Mouse (Mus musculus) heart, postnatal 4 days (tissue): Measurements from ENCODE around the gene Zfp423. TPM values are rescaled to one million over a fixed set of nuclear protein-coding genes. Genes with fewer than 3 reads are reported as not detected.

Source experiments
- DNase-seq: peaks from one replicate; pipeline ENCODE4 v3.0.0; 2021
- total RNA-seq, 2 experiments: library from RNA; stranded (reverse); gene quantifications; 2 replicates each; pipeline ENCODE4 v1.2.3; 2021

The Zfp423 gene
- total RNA-seq, 2 experiments from 2014 or later = 12.9 to 16.2 TPM

DNA sequence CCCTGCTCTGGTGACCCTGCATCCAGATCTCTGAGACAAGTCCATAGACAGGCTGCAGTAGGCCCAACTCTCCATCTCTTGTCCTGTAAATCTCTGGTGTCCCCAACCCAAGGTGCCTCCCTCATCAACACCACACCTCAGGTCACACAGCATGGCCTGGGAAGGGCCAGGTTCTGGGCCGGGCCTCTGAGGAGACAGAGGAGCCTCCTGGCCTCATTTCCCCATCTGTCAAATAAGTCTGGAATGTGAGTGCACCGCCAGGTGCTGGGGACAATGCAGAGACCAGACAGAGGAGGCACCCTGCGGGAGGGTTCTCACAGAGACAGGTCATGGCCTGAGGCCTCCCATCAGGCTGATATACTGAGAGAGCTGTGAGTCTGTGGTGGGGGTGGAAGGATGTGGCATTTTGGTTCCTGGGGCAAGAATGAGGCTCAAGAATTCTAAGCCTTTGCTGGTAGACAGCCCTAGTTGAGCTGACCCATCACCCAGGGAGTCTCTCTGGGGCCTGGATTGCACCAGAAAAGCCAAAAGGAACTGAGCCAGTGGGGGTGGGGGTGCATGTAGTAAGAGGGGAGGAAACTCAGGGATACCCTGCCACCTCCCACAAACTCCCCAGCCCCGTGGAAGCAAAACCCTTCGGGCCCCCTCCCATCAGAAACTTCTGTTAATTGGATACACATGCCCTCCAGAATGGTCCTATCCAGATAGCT lies 15.0 kb downstream of the Zfp423 start:
- DNase-seq = no peak

DNA sequence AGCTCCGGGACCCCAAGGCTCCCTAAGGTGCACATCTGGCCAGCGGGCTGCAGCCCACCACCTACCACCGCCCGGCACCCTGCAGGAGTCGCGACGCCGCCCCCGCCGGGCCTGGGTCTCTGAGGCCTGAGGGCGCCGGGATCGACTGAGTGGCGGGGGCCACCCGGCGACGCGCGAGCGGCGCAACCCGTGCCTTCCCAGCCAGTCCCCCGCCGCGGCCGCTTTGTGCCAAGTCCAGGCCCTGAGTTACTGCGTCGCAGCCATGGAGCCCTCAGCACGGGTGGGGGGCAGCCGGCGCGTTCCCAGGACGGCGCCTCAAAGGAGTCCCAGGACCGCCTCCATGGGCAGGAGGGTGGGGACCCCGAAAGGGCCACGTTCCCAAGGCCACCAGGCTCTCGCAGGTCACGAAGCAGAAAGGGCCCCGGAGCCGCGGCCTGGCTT lies 15.7 kb downstream of the Zfp423 start:
- DNase-seq = peak; percentile 27

DNA sequence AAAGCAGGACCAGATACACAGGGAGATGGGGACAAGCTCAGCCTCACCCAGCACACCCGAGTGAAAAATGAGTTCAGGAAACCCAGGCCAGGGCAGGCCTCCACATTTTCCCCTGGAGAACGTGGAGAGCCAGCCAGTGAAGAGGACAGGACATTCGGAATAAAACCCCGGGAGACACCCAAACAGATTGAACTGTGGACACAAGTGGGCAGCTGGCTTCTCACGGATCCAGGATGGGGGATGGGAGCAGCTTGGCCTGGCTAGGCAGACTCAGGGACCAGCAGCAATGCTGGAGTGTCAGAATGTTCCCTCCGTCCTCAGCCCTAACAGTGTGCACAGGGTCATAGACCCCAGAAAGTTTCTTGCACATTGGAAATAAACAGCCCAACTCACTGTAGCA lies 18.7 kb downstream of the Zfp423 start:
- DNase-seq = no peak

DNA sequence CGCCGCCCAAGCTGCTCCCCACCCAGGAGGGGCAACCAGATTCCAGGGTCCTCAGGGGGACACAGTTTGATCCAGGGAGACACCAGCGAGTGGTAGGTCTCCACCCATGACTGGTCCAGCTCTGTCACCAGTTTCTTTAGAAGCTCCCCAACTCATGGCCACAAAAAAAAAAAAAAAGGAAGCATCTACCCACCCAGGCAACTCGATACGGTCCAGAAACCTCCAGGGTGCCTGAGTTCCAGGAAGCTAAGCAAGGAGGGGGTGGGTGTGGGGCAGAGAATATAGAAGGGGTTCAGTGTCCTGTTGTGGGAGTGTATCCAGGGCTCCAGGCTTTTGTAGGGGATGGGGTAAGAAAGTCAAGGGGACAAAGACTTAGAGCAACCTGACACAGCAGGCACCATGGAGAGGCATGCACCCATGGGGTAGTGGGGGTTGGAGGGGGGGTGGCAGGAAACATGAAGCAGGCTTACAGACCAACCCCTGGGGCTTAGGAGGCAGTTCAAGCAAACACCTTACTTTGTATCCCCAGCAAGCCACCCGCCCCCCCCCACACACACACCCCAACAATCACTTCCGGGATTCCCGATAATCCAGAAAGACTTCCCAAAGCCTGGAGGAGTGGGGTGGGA lies 20.0 kb downstream of the Zfp423 start:
- DNase-seq = no peak

DNA sequence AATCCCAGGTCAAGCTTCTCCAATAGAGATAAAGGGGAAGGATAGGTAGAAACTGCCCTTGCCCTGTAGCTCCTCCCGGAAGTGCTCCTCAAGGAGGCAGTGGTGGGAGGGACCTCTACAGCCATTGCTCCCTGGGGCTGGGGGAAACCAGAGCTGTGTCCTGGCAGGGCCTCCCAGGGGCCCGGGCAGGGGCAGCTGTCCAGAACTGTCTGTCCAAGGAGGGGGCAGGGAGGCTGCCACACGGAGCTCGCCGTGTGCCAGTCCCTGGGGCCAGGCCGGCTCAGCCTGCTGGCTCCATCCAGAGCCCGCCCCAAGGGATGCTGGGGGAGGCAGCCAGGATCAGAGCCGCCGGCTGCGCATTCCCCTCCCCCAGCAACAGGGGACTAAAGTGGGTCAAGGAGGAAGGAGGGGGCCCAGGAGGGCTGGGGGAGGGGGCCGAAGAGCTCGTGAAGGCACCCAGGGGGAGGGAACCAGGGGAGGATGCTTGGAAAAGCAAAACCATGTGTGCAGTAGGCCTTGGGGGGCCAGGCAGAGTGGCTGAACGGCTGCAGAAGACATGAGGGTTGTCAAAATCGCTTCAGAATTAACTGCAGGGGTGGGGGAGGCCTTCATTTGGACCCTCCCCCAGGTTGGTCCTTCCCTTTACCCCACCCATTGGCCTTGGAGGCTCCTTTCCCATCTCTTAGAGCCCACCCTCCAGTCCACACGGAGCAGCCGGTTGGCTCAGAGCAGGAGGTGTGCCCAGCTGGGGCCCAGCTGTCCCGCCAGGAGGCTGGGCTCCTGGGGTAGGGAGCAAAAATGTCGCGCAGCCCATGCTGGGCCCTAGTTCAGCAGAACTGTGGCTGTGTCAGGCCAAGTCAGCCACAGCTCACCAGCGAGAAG lies 20.8 kb downstream of the Zfp423 start:
- DNase-seq = peak; percentile 60

DNA sequence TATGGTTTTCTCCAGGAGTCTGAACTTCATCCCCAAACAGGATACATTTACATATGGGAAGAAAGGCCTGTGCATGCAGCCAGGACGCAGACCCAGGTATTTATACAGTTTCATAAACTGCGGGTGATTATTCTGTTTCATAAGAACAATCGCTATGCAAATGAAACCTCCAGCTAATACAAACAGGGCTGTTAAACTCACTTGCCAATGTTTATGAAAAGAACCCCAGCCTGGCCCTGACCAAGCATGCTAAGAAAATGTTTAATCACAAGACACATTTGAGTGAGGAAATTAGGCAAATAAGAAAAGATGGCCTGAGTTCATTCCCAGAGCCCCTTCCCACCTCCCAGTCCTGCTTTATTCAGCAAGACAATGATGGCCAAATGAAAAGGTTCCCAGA lies 22.2 kb downstream of the Zfp423 start:
- DNase-seq = no peak

DNA sequence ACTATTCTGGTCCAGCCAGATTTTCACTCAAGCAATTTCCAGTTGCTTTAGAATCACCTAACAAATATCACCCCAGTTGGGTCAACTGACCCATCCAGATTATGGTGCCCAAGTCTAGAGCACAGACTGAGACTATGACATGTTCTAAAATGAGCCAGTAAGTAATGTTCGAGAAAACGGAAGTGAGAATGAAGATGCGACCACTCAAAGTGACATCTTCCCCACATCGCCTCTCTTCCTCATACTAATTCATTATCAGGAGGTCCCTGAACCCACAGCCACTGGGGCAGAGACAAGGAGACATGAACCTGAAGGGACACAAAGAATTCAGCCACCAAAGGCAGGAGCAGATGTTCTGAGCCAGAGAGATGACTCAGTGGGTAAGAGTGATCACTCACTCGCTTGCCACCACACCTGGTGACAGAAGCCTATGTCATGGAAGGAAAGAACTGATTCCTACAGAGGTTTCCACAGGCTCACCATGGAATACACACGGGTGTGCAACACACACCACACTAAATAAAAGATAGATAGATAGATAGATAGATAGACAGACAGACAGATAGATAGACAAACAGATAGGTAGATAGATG lies 24.2 kb downstream of the Zfp423 start:
- DNase-seq = no peak

DNA sequence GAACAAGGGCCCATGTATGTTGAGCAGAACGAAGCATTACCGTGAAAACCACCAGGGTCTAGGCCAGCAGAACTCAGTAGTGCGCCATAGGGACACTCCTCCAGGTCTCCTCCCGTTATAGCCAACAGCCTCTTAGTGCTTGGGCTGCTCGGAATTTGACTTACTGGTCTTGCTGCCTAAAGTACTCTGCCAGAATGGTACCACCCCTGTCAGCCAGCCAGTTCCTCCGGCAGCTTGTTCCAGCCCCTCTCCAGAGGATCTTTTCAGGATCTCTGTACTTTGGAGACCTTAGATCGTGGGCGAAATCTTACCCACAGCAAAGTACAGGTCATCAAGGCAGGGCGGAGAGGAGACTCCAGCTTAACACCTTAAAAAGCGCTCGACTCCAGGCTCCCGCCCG lies 25.2 kb downstream of the Zfp423 start:
- DNase-seq = no peak

DNA sequence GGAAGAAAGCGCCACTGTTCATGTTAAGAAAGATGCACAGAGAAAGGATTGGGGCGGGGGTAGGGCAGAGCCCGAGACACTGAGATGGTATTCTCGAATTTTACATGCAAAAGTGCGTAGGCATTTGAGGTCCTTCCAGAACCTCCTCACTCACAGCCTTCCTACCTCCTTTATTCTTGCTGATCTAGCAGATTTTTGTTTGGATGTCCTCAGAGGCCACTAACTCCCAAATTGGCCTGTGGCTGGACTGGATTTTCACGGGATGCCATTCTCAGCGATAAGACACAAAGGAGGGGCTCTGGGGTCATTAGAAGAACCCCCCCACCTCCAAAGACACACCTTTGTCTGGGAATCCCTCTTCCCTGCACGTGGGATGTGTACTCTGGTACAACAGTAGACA lies 25.6 kb downstream of the Zfp423 start:
- no peak for DNase-seq

DNA sequence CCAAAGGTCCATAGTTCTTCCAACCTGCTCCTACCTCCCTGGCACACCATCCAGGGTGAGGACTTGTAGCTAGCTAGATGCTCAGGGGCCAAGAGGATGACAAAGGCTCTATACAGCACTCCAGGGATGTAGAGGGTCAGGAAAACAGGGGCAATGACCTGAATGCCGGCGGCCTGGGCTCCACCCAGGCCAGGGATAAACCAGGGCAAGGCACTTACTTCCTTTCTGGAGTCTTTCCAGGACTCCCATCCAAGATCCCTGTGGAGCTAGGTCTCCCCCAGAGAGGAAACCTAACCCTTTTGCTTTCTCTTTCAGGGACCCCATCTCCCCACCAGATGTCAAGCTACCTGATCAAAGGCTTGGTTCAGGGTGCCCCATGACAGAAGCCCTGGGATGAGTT lies 30.5 kb downstream of the Zfp423 start:
- DNase-seq = no peak

DNA sequence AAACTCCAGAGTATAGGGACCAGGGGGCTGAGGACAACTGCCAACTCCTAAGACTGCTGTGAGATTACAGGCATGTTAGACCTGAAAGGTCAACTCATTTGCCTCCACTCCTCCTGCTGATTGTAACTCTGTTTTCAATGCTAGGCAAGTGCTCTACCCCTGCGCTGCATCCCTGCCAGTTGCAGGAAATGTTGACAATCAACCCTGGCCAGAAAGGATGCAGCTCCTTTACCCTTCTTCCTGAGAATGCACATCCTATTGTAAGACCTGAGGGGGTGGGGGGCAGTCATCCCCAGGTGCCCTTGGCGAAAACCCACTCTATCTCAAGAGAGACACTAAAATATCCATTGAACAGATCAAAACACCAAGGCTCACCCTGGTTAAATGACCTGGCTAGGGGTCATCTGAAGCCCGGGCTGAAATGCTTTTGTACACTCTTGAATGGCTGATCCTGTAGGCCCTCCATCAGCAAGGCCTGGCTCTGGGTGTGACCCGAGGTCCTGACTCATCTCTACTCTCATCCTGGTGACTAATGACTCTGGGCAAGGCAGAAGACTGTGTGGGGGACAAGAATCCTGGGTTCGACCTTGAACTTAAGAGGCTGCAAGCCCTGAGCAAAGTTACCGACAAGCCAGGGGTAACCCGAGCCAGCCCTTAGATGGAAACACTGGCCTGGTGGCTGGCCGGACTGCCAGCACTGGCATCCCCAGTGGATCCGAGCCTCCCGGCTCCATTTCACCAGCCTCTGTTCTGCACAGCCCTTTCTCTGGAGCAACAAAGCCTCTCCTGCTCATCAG lies 32.2 kb downstream of the Zfp423 start:
- DNase-seq = no peak

DNA sequence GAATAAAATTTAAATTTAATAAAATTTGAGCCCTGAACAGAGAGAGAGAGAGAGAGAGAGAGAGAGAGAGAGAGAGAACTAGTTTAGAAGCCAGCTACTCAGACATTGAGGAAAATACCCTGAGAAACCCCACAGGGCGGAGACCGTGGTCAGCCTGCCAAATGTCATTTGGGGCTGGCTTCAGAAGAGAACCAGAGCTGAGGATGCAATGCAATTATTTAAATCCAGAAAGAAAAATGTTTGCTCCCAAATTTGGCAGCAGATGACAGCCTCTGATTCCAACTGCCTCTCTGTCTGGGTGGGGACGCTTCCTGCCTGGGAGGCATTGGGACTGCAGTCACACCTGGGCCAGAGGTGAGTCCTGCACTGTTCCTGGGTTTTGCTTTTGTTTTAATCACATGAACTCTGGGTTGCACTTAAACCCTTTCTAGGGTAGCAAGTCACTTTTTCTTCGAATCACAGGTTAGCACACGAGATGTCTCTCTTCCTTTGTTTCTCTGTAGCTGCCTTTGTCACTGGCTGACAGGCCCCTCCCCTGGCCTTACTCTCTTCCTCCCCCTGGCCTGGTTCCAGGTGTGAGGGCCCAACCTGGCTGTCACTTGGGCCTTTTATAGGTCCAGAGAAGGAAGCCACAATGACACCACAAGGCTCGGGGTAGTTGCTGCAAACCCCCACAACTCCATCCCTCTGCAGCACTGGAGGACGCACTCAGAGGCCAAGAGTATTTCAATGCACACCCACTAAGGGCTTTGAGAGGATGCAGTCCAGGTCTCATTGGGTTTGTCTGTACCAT lies 33.1 kb downstream of the Zfp423 start:
- no peak for DNase-seq

DNA sequence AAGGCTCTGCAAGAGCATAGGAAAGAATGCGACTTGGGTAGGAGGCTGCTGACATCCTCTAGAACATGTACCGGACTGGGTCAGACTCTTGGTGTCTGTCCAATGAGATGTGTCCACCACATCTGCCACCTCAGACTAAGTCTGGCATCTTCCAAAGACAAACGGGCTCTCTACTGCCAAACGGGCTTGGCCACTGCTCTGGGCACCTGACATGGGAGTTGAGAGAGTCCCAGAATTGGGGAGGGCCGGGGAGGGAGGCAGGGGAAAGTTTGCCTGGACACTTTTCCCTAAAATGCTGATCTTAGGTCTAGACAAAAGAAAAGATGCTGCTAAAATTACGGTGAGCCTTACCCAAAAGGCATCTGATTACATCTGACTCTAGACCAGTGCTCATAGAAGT lies 36.5 kb downstream of the Zfp423 start:
- DNase-seq = no peak

DNA sequence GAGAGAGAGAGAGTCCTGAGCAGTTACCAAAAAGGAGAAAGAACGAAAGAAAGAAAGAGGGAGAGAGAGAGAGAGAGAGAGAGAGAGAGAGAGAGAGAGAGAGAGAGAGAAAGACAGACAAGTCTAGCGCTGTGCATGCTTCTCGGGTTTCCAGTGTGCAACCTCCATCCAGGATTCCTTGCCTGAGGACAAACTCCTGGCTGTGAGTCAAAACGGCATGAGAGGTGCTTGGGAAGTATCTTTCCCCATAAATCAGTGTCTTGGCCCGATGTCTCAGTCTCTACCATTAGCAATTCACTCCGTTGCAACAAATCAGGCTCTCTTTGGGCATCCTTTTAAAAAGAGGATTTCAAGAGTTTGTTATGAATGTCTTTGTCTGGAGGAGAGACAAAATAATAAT lies 36.9 kb downstream of the Zfp423 start:
- DNase-seq = no peak

DNA sequence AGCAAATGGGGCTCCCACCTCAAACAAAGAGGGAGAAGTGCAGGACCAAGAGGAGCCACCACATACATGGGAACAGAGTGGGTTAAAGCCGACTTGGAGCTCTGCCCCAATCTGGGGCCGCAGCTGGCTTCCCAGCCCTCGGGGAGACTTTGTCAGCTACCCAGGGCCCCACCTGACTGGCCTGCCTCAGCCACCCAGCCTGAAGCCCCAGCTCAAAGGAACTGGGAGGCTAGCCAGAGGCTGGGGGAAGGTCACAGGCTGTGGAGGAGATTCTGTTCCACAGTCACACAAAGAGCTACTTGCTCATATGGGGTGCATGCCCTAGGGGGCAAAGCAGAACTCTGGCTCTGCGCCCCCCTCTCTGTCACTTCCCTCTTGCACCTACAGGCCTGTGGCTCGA lies 41.4 kb downstream of the Zfp423 start:
- peak; percentile 40 for DNase-seq

DNA sequence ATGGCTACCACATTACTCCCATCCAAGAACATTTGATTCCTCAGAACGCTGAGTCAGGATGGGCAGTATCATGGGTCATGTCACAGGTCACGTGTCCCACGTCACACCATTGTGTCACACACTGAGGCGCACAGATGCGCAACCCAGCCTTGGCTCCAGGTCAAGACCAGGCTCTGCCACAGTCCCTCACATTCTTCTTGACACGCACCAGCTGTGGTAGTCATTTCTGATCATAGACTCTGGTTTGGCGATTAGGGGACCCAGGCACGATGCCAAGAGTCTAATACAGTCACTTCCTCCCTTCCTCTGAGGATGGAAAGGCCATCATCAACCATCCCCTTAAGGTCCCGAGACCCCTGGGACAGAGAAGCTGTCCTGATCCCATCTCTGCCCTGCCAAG lies 43.6 kb downstream of the Zfp423 start:
- DNase-seq = peak; percentile 70

DNA sequence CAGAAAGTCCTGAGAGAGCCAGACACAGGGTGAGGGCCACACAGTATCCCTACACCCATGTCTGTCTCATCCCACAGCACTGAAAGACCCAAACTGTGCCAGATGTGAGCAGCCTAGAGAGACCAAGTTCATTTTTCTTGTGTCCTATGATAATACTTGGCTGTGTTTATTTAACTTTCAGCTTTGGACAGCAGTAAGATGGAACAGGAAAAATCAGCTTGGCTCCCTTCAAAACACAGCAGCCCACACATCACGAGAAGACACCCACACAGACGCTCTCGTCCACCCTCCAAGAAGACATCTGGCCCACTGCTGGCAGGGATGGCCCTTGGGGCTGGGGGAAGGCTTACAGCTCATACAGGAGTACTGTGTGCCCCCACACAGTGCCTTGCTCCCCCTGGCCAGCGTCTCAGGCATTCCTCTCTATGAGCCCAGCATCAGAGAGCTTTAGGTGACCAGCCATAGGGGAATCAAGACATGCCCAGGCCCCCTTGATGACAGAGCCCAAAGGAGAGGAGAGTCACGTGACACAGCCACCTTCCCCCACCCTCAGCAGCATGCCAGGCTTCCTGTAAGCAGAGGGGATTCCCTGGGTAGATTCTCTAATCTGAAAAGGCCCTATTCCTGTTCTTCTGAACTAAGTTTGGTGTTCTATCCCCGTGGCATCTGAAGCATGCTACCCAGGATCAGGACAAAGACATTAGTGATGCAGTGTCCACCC lies 45.0 kb downstream of the Zfp423 start:
- no peak for DNase-seq

DNA sequence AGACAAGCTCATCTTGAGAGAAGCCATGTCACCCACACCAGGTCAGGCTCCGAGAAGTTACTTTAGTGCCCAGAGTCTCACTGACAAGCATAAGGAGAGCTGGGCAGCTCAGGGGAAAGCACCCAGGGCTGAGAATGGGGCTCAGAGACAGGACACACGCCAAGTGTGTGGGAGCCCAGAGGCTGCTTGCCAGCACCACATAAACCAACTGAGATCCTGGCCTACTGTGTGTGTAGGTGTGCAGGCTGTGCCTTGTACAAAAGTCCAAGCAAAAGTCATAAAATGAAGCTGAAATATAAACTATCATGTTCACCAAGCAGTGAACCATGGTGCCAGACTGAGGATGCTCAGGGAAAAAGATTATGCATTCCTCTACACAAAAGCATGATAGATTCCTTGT lies 50.5 kb downstream of the Zfp423 start:
- DNase-seq = no peak

DNA sequence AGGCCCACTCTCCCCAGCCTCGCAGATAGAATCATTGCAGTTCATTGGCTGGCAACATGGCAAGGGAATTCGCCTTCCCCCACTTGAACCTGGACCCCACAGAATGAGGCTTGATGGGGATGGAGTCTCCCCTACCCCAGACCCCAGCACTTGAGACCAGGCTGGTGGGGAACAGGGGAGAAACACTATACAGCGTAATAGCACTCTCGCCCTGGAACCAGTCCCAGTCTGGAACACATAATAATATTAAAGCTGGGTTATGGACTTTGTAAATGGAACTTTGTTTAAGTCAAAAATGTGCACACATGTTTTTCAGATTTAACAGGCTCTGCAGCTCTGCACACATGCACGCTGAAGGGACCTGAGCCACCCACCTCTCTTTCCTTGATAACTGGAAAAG lies 54.0 kb downstream of the Zfp423 start:
- no peak for DNase-seq

DNA sequence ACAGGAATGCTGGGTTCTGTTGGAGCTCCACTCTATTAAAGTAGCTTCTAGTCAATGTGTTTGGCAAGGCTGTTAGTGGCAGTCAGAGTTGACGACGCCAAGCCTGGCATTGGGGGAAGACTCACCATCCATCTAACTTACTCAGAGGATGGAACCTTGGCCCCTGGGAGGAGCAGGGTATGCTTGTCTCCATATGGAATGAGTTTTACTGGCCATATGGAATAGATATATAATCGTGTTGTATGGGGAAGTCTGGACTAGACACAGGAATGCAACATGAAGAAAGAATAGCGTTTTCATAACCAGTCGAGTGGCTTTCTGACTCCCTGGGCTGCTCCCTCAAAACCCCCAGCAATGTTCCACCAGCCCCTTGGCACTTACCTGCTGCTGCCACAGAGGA lies 55.3 kb downstream of the Zfp423 start:
- DNase-seq = no peak
